Mouse (Mus musculus): Measurements from ENCODE around the gene Cpne1. TPM values are rescaled to one million over a fixed set of nuclear protein-coding genes. Genes with fewer than 3 reads are reported as not detected.
"Not testable (repeated sequence)": the region's sequence is repeated elsewhere in the genome, so short reads cannot be mapped to it uniquely, and the experiment has no call there.

Cpne1 gene
- total RNA-seq (2021), result 10 to 100 TPM; 25.8 to 26.8 TPM
- long read RNA-seq, experiment 1, transcript Cpne1-202 (16 exons, 3,441 nt), result major isoform, 9 of 21 reads
- long read RNA-seq, experiment 1, partial matches to known transcripts, result 2 of 21 reads
- long read RNA-seq, experiment 1, other reads (novel, unspliced or antisense), result 8 of 21 reads
- long read RNA-seq, experiment 2, transcript Cpne1-202 (16 exons, 3,441 nt), result major isoform, 5 of 19 reads
- long read RNA-seq, experiment 2, partial matches to known transcripts, result 2 of 19 reads
- long read RNA-seq, experiment 2, other reads (novel, unspliced or antisense), result 8 of 19 reads

DNA sequence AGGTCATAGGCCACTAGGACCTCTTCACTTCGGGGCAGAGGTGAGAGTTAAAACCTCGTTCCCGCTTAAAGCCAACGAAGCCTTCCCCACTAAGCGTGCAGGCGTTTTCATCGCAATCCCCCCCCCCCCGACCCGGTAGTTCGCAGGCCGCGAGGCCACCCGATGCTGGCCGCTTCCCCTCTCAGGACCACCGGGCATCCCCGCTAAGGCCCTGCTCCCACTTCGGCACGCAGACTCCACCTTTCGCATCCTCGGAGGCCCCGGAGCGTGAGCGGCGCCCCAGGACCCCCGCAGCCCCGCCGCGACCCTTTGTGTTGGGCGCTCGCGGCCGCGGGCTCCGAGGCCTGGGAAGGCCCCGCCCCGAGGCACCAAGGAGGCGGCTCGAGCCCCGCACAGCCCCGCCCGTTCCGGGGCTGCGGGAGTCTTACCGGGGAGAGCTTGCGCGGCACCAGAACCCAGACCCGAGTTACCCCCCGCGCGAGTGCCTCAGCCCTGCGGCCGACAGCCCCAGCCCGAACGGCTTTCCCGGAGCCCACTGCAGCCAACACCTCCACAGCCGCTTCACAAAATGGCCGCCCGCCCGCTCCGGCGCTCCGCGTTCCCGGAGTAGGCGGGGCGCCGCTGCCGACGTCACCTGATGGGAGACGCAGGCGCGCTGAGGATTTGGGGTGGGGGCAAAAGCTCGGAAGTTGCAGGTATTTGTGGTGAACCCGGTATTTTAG is at the start of gene Cpne1, which contains the start of gene Rbm12:
Cpne1 (minus strand) TSS at position 608 of the 722 bp plus-strand sequence.
Rbm12 (minus strand) TSS at position 621 of the 722 bp plus-strand sequence.
- peak; percentile 92 to 93 for DNase-seq (ENCODE audit: low spot score in 2 of 2)

DNA sequence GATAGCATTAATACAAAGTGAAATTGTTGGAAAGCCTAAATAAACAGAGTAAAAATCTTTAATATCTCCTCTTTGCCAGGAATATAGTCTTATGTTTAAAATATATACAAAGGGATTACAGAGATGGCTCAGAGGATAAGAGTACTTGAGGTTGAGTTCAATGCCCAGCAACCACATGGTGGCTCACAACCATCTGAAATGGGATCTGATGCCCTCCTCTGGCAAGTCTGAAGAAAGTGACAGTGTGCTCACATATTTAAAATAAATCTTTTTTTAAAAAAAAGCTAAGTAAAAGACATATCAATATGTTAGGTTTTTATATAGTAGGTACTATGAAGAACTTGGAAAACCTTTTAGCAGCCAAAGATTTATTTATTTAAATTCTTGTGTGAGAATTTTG is 39.8 kb upstream of the Cpne1 start:
- DNase-seq (ENCODE audit: low spot score in 2 of 2), result no peak

DNA sequence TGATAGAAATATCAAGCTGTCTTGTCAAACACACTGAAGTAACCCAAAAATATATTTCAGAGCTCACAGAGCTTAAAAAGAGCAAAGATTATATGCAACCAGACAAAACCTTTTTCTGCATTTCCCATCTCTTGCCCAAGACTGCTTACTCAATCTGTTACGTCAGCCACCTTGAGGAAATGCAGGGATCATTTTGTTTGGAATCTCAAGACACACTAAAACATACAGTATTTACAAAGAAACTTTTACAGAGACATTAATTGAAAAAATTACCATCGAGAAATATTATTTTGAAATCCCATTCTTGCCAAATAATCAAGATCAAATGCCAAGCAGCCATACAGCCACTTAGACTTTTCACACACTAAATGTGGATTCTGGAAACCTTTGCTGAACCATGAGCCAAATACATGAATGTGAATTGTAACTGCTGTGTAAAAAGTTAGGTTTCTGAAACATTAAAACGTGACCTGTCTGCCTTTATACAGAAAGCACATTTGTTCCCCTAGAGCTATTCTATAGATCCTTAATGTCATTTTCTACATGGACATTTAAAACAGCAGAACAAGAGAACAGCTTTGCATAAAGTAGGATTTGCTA is 35.7 kb upstream of the Cpne1 start:
- DNase-seq (ENCODE audit: low spot score in 2 of 2), result no peak

DNA sequence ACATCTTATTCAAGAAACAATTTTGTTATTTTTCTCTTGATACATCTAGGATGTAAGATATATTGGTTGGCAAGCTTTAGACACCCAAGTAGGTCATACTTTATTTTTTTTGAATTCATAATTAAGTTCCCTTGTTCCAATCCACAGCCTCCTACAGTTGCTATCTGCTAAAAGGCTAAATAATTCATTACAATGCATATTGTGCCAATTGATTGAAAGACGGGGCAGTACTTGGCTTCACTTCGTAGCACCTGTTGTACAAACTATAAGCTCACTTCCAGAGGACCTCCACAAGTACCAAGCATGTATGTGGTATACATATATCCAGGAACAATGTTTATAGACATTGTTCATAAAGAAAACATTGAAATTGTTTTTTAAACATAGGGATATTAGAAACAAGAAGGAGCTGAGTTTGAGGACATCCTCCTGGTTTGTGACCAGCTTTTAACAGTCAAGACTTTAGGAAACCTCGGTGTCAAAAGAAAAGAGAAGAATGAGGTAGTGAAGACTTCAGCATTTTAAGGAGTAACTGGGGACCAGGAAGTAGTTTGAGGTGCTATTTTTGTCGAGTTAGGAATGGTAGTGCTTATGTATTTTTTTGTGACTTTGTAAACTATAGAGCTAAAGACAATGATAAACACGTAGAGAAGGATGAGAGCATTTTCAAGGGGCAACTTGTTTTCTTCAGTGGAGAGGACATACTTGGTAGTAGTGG is 34.7 kb upstream of the Cpne1 start:
- no peak for DNase-seq (ENCODE audit: low spot score in 2 of 2)

DNA sequence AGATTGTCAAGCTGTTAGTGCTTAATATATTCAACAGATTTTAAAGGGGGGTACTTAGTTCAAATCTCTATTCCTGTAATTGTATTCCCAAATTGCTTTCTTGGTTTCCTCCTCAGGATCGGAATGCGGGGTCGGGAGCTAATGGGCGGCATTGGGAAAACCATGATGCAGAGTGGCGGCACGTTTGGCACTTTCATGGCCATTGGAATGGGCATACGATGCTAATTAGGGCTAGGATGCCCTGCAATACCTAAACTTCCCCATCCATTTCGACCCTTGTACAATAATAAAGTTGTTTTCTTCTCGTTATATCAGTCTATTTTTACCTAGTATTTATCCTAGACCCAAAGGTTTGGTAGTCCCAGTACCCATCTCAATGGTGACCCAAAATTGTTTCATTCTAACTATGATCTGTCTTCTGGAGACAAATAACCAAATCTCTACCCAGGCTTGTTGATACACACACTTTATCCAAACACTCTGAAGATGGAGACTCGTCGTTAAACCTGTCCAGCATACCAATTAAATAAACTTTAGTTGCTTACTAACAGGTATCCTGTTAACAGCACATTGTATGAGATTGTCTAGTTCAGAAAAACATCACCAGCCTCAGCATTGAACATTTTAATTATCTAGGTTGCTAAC is 33.8 kb upstream of the Cpne1 start:
- no peak for DNase-seq (ENCODE audit: low spot score in 2 of 2)

DNA sequence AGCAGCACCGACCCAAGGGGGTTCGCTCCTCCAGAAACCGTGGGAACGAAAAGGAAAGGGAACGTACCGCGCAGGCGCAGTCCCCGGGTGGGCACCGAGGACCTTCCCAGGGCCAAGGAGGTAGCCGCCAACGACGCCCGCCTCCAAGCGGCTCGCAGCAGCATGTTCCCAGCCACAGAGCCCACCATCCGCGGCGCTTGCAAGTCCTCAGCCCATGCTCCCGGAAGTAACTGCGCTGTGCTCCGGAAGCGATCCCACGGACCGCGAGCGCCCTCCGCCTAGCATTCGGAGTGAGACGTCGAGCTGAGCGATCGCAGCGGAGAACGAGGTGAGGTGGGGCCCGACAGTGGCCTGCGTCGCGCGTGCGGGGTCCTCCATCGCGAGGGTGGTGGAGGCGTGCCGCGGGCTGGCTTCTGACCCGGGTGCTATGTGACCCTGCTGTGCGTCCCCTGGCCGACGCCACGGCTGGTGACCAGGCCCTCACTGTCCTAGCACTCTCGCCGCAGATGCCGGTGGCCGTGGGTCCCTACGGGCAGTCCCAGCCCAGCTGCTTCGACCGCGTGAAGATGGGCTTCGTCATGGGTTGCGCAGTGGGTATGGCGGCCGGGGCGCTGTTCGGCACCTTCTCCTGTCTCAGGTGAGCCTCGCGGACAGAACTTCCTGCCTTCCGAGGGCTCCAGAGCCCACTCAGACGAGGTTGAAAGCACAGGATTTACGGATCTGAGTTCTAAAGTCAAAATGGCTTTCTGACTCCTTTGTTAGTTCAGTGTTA is 32.4 kb upstream of the Cpne1 start, which contains the start of the genes Romo1 and Nfs1:
Romo1 (plus strand) TSS at position 87 of the 772 bp plus-strand sequence.
Nfs1 (minus strand) TSS at position 234 of the 772 bp plus-strand sequence.
- DNase-seq (ENCODE audit: low spot score in 2 of 2), result peak; percentile 95 to 96

DNA sequence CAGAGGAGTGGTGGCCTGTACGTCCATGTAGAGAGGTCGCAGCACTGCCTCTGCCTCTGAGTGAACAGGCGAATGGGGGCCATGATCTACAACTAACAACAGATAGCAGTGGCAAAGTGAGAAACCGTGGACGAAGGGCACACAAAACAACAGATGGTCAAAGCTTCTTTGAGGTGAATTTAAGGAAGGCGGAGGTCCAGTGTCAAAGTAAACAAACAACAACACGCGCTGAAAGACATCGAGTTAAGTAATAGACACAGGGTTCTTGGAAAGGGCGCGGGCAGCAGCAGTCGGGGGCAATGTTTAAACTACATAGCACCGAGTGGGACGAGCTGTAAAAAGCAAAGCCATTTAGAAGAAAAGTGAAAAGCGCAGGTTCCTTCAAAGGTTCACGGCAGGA is 31.6 kb upstream of the Cpne1 start:
- no peak for DNase-seq (ENCODE audit: low spot score in 2 of 2)

DNA sequence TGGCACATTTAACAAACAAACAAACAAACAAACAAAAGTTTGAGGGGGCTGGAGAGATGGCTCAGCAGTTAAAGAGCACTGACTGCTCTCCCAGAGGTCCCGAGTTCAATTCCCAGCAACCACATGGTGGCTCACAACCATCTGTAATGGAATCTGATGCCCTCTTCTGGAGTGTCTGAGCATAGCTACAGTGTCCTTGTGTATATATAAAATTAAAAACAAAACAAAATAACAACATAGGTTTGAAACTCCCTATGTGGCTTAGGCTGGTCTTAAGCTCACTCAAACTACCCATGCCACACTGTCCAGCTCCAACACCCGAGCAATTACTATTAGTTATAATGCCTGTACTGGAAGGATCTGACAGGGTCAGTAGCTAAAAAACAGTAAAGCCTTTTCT is 31.1 kb upstream of the Cpne1 start:
- DNase-seq (ENCODE audit: low spot score in 2 of 2), result no peak

DNA sequence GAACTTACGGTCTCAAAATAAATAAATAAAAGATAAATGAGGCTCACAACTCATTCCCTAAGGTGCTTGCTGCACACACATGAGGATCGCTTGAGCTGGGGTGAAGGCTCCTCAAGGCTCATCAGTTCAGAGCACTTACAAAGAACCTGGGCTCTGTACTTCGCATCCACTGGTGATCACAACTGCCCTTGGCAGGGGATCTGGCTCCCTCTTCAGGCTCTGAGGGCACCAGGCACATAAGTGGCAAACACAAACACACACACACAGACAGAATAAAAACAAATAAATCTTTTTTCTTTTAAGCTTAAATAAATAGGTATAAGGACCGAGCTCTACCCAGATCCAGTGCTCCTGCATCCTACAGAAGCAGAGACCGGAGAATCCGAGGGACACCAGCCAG is 23.9 kb upstream of the Cpne1 start:
- DNase-seq (ENCODE audit: low spot score in 2 of 2), result no peak

DNA sequence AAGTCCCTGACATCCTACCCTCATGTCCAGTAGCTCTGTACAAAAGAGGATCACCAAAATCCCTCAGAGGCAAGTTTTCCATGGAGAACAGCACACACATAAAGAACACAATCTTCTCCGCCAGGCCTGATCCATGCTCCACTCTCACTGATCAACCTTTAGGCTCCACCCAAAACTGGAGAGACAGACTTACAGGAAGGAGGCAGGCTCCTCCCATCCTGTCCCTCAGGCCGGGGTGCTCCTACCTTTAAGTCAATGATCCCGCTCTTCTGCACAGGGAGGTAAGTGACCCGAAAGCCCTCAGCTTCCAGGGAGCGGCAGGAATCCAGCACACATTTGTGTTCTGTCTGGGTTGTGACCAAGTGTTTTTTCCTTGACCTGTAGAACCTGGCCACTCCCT is 22.4 kb upstream of the Cpne1 start:
- DNase-seq (ENCODE audit: low spot score in 2 of 2), result no peak

DNA sequence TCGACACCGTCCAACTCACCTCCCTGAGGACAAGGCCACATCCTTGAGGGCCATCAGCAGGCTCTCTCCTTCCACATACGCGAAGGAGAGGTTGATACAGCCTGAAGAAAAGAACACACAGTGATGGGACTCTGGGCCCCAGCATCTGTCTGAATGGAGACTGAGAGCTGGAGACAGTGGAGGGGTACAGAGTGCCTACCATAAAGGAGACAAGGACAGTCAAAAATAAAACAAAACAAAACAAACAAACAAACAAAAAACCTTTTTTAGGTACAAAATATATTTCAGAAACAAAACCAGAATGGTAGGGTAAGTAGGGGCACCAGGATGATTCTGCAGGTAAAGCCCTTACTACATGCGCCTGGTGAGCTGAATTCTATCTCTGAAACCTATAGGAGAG is 15.2 kb upstream of the Cpne1 start, which contains the start of gene Gm28036:
Gm28036 (minus strand) TSS at position 101 of the 400 bp plus-strand sequence.
- DNase-seq (ENCODE audit: low spot score in 2 of 2), result no peak

DNA sequence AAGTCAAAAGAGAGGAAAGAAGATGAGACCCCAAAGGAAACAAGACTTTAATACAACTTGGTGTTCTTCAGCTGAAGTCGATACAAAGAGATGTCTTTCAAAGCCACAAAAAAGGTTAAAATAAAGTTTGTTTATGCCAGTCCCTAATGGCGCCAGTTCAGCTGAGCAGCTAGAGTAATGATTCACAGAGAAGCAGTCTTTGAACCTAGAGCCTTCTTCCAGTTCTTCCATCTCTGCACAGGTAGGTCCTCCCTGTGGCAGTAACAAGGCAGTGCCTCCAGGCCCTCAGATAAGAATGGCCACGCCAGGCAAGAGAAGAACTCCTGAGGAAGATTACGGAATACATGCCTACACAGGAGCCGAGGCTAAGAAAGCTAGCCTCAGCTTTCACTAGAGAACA is 12.0 kb upstream of the Cpne1 start:
- DNase-seq (ENCODE audit: low spot score in 2 of 2), result no peak

DNA sequence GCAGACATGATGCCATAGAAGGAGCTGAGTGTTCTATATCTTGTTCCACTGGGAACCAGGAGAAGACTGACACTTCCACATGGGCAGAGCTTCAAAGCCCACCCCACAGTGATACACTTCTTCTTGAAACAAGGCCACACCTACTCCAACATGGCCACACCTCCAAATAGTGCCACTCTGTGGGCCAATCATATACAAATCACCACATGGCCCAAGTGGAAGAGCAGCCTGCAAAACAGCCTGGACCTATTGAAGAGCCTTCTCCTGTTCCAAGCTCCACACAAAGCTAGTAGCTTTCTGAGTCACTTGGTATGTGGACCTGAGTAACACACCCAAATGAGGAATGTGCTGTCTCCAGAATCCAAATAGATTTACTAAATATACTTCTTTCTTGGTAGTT is 7.8 kb upstream of the Cpne1 start:
- no peak for DNase-seq (ENCODE audit: low spot score in 2 of 2)

DNA sequence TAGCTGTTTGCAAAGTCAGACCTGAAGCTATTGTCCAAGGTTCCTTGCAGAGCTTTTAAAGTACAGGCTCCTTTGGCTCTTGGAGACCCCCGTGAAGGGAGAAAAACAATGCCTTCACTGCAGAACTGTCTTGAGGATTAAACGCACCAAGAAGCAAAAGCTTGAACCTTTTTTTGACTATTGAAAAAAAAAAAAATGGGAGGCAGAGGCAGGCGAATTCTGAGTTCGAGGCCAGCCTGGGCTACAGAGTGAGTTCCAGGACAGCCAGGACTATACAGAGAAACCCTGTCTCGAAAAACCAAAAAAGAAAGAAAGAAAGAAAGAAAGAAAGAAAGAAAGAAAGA is 287 bp upstream of the Cpne1 start:
- DNase-seq (ENCODE audit: low spot score in 2 of 2), result not testable (repeated sequence)

DNA sequence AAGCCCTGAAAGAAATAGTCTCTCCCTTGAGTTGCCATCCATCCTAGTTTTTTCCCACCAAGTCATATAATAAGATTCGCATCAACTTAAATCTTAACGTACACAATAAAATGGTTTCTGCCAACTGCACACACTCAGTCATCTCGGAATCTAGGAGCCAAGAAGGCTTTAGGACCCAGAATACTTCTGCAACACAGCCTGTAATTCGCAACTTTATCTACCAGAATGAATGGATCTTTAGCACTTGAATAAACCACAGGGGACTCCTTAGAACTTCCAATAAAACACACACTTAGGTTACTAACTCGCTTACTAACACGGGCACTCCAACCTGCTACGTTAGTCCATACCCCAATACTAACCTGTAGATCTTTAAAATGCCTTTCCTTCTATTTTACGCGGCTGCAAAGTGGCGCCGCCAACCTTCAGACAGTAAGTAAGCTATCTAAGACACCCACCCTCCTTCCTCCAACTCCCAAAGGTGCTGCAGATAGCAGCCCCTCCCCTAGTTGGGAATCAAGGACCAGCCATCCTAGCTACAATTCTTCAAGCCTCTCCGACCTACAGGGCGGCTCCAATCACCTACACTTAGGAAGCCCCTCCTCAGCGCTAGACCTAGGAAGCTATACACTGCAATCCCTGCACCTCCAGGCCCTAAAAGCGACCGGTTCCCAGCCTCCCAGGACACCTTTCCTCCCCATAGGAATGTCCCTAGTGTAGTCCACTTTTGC is 973 bp downstream of the Cpne1 start:
- no peak for DNase-seq (ENCODE audit: low spot score in 2 of 2)

DNA sequence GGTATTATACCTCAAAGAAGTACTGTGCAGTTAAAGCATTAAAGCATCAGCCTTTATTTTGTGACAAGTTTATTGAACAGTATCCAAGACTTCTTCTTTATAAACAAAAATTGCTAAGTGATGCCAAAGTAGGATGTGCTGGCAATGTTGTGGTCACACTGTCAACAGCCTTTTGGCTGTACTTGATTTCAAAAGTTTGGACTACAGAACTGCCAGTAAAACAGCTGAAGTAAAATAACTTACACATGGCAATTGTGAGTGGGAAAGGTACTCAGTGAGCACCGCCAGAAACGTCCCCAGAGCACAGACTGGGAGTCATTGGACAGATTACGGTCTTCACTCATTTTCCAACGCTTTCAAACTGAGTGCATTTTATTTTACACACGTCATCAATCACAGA is 19.8 kb downstream of the Cpne1 start:
- DNase-seq (ENCODE audit: low spot score in 2 of 2), result no peak

DNA sequence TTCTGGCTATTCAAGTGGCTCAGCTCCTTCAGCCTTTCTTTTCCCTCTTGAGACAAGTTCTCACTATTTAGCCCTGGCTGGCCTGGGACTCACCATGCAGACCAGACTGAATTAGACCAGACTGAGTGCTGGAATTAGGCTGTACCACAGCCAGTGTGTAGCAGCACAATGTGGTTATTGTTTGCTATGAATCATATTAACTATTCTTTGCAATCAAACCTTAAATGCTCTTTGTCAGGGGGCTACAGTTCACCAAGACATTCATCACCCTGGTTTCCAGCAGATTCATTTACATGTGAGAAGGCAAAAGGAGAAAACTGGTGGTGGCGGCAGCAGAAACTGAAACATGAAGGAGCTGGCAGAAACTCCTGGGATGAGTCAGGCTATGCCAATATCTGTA is 22.0 kb downstream of the Cpne1 start:
- DNase-seq (ENCODE audit: low spot score in 2 of 2), result no peak

DNA sequence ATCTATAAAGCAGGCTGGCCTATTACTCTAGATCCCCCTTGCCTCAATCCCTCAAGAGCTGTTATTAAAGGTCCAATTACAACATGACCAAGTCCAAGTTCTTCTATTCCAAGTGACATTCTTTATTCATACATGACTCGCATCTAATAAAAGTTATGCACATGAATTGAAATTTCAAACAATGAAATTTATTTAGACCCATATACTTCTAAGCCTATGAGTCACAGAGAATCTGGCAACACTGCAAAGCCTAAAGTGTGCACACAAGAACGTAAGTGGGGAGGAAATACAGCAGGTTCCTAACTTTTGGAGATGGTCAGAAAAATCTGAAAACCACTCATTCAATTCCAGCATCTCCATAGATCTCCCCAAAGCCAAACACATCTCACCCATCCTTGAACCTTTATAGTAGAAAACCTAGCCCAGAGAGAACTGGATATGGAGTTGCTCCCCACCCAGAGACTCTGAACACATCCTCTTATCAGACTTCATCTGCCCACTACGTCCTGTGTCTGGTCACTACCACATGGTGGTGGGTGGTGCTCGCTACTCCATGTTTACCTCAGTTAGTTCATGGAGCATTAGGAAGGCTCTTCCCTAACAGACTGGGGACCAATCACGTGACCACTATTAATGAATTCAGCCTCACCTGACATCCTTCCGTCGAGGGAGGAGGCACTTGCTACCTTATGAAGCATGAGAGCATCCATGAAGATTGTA is 24.2 kb downstream of the Cpne1 start:
- DNase-seq (ENCODE audit: low spot score in 2 of 2), result no peak

DNA sequence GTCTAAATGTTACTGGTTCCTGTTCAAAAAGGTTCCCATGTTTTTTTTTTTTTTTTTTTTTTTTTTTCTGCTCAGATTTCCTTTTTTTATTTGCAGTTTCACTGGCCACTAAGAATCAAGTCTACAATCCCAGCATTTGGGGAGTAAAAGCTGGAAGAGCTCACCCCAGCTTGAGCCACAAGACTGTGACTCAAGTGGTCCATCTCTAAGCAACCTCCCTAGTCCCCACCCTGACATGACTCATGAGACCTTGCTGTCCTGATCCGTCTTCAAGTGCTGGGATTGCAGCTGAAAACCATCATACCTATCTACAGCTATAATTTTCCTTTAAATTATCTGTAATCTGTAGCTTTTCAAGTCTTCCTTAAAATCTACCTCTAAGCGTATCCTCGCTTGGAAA is 27.2 kb downstream of the Cpne1 start:
- no peak for DNase-seq (ENCODE audit: low spot score in 2 of 2)

Data from layer of hippocampus, postnatal 14 days (tissue).